Mouse (Mus musculus) heart, postnatal 0 days (tissue): ENCODE data around the gene Gfod1. TPM values are rescaled to one million over a fixed set of nuclear protein-coding genes. Genes with fewer than 3 reads are reported as not detected.
A peak's percentile ranks its signal among the peaks of the same experiment; 100 is the strongest.

ENCODE experiments used
- ATAC-seq: fragments of 200-750 bp; cut with Nextera tagmentation; 2 replicates; pipeline ENCODE4 v1.8.0; 2017; ENCODE audit warnings: low read depth, moderate number of reproducible peaks, moderate library complexity; ENCODE audit not compliant: insufficient read depth
- DNase-seq: peaks from one replicate; pipeline ENCODE4 v3.0.0-alpha.2; 2016; ENCODE audit warnings: low spot score
- H3K27ac ChIP-seq: fragments of 300-500 bp; sonication (generic); 2 replicates; pipeline ENCODE4 v1.5.1; 2014; ENCODE audit warnings: low read depth, mild to moderate bottlenecking
- H3K27me3 ChIP-seq: fragments of 300-500 bp; sonication (generic); 2 replicates; pipeline ENCODE4 v1.6.1; 2014; ENCODE audit warnings: low read length, mixed read lengths; ENCODE audit not compliant: control insufficient read depth, insufficient read depth
- H3K36me3 ChIP-seq: fragments of 300-500 bp; sonication (generic); replicated peaks from 2 replicates; pipeline ENCODE4 v1.6.1; 2014; ENCODE audit warnings: low read length, mixed read lengths; ENCODE audit not compliant: control insufficient read depth, insufficient read depth
- H3K4me1 ChIP-seq: fragments of 300-500 bp; sonication (generic); 2 replicates; pipeline ENCODE4 v1.6.1; 2014; ENCODE audit warnings: antibody characterized with exemption; ENCODE audit not compliant: control insufficient read depth, insufficient read depth
- H3K4me2 ChIP-seq: fragments of 300-500 bp; sonication (generic); 2 replicates; pipeline ENCODE4 v1.6.1; 2014; ENCODE audit warnings: low read depth, mild to moderate bottlenecking, low read length, moderate library complexity
- H3K4me3 ChIP-seq: fragments of 300-500 bp; sonication (generic); 2 replicates; pipeline ENCODE4 v1.5.1; 2014; ENCODE audit warnings: low read depth, low read length
- H3K9ac ChIP-seq: fragments of 300-500 bp; sonication (generic); replicated peaks from 2 replicates; pipeline ENCODE4 v1.6.1; 2014; ENCODE audit warnings: low read depth, low read length, mixed read lengths
- H3K9me3 ChIP-seq: fragments of 300-500 bp; sonication (generic); replicated peaks from 2 replicates; pipeline ENCODE4 v1.6.1; 2016; ENCODE audit warnings: low read length; ENCODE audit not compliant: control insufficient read depth
- CTCF ChIP-seq: IDR thresholded peaks from 2 replicates; pipeline ENCODE4 v1.5.1; 2016; ENCODE audit warnings: antibody characterized with exemption, control low read depth, low read depth
- EP300 ChIP-seq: IDR thresholded peaks from 2 replicates; pipeline ENCODE4 v1.6.1; 2016; ENCODE audit warnings: antibody characterized with exemption, low read depth
- WGBS: fragments of 180-500 bp; shearing (Covaris S2); extraction: QIAGEN DNeasy Blood & Tissue Kit; methylation state at CpG from one replicate; pipeline ENCODE4 v1.1.7; 2014; 5-methylcytosine and 5-hydroxymethylcytosine counted together
- polyA plus RNA-seq: library from polyadenylated mRNA; unstranded; fragments of >200 nt; fragmentation: Nextera tagmentation; extraction: Ambion mirVana; gene quantifications from 2 replicates; pipeline ENCODE4 v1.2.1, GENCODE M21; 2015
- total RNA-seq: library from RNA; depleted of rRNA; stranded (reverse); fragments of >200 nt; gene quantifications from 2 replicates; pipeline ENCODE4 v1.2.3, GENCODE M21; 2014; ENCODE audit warnings: low replicate concordance

Gene Gfod1
- total and polyA plus RNA-seq, 2 experiments from 2014 or later: 2.5 to 20.5 TPM

DNA sequence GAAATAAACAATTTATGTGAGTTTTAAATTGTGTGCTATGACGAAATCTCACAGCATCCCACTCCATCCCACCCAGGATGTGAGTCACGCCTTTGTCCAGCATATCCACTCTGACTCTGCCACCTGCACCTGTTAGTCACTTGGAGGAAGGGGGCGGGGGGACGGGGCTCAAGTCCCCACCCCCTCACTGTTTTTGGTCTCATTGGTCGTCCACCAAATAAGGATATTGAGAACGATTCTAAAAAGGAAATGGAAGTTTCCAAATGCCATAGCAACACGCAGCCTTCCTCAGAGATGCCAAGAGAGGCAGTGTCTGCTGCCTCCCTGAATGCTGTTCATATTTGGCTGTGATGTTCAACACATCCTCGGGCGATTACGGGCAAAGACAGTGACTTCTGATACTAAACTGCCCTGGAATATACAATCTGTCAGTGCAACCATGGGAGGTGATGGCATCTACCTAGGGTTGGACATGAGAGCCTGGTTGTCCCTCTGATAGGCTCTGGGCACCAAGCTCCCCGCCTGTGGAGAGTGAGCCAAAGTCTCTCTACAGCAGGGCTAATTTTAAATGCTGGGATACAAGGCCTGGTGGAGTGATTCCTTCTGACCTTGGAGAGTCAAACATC, 41.7 kb downstream of the Gfod1 start:
- ATAC-seq (peak; percentile 71), DNase-seq (peak; percentile 51)
- Histone ChIP-seq H3K4me3 (no peak overlapping the region), H3K4me1 (peaks cover 28% of the 10 kb centered on the region), H3K36me3 (no peaks in the 10 kb centered on the region), H3K4me2 (no peak overlapping the region), H3K9ac (no peak overlapping the region), H3K27me3 (no peaks in the 10 kb centered on the region), H3K27ac (peak overlapping the region; percentile 84), H3K9me3 (no peaks in the 10 kb centered on the region)
- 60% methylated on average over 11 of the region's 11 CpGs for WGBS
- no peak for TF ChIP-seq CTCF
- TF ChIP-seq EP300: 0 out of 2 replicates have a peak, but pooled peaks have one; percentile 31

DNA sequence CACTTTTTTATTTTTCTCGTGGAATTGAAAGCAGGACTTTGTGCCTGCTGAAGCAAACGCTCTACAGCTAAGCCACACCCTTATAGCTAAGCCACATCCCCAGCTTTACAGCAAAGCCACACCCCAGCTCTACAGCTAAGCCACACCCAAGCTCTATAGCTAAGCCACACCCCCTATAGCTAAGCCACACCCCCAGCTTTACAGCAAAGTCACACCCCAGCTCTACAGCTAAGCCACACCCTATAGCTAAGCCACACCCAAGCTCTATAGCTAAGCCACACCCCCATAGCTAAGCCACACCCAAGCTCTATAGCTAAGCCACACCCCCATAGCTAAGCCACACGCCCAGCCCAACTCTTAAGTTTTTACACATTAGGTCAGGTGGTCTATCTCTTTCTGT, 42.7 kb downstream of the Gfod1 start:
- TF ChIP-seq EP300 (no peak), CTCF (no peak)
- no peak for ATAC-seq
- H3K36me3 ChIP-seq: no peaks in the 10 kb centered on the region
- H3K27ac ChIP-seq: no peak overlapping the region
- no peak overlapping the region for H3K4me2 ChIP-seq
- H3K27me3 ChIP-seq: no peaks in the 10 kb centered on the region
- H3K4me3 ChIP-seq: no peak overlapping the region
- H3K9ac ChIP-seq: no peak overlapping the region
- no peak for DNase-seq
- H3K4me1 ChIP-seq: peaks cover 28% of the 10 kb centered on the region
- H3K9me3 ChIP-seq: no peaks in the 10 kb centered on the region
- 70% methylated on average over 3 of the region's 3 CpGs for WGBS

DNA sequence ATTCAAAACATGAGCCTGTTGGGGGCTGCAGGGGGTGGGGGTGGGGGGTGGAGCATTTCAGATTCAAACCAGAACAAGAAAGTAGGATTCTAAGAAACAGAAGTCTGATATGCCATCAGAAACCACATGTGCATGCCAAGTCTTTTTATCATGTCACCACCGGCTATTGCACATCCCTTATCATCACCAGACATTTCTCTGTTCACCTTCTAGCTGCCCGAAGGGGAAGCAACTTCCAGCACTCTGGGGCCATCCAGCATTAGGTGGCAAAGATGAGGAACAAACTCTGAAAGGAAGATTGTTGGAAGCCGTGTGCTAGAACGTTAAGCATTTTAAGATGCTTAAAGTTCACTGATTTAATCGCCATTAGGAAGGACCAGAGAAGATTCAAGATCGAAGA, 43.2 kb downstream of the Gfod1 start:
- TF ChIP-seq CTCF (no peak), EP300 (no peak)
- WGBS: 68% methylated on average over 6 of the region's 6 CpGs
- H3K27me3 ChIP-seq: no peaks in the 10 kb centered on the region
- H3K4me2 ChIP-seq: no peak overlapping the region
- no peak overlapping the region for H3K9ac ChIP-seq
- no peak for ATAC-seq
- H3K36me3 ChIP-seq: no peaks in the 10 kb centered on the region
- no peak overlapping the region for H3K27ac ChIP-seq
- DNase-seq: no peak
- H3K4me1 ChIP-seq: peaks cover 28% of the 10 kb centered on the region
- no peak overlapping the region for H3K4me3 ChIP-seq
- H3K9me3 ChIP-seq: no peaks in the 10 kb centered on the region

DNA sequence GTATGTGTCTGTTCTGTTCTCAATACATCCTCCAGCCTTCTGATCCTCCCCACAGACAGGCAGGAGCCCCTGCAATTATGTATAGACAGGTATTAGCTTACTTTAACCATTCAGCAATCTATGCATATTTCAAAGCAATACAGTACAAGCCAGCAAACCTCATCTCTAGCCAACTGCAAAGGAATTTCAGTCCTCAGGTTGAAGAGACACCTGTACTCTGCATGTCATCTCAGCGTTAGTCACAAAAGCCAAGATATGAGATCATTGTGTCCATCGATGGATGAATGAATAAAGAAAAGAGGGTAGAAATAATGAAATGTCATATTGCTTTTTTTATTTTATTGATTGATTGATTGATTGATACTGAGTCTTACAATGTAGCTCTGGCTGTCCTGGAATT, 47.5 kb downstream of the Gfod1 start:
- no peaks in the 10 kb centered on the region for H3K36me3 ChIP-seq
- no peaks in the 10 kb centered on the region for H3K27me3 ChIP-seq
- H3K4me3 ChIP-seq: no peak overlapping the region
- no peak overlapping the region for H3K4me2 ChIP-seq
- no peak overlapping the region for H3K9ac ChIP-seq
- no peak overlapping the region for H3K27ac ChIP-seq
- 94% methylated on average over 2 of the region's 2 CpGs for WGBS
- H3K4me1 ChIP-seq: peaks cover 15% of the 10 kb centered on the region
- ATAC-seq (no peak), DNase-seq (no peak)
- H3K9me3 ChIP-seq: no peaks in the 10 kb centered on the region
- TF ChIP-seq EP300 (no peak), CTCF (no peak)

DNA sequence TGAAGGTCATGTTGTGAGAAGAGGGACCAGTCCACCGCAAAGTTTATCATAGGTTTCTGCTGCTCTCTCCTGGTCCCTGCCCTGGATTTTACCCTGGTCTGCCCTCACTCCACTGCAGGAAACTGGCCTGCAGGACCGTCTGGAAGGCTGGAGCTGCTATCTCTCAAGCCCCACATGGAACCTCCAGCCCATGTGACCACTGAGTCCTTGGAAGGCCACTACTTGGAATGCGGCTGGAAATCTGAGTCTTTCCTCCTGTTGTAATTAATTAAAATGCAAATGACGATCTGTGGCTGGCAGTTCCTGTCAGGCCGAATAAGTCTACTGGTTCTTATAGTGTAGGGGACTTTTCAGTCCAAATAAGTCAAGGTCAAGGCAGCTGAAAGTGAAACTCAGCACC, 50.4 kb downstream of the Gfod1 start:
- no peak overlapping the region for H3K4me2 ChIP-seq
- no peak overlapping the region for H3K4me3 ChIP-seq
- H3K27me3 ChIP-seq: no peaks in the 10 kb centered on the region
- peaks cover 14% of the 10 kb centered on the region for H3K4me1 ChIP-seq
- DNase-seq (no peak), ATAC-seq (peak; percentile 51)
- no peak for TF ChIP-seq EP300
- no peak for TF ChIP-seq CTCF
- 30% methylated on average over 5 of the region's 5 CpGs for WGBS
- H3K36me3 ChIP-seq: no peaks in the 10 kb centered on the region
- H3K27ac ChIP-seq: peak overlapping the region; percentile 5
- no peak overlapping the region for H3K9ac ChIP-seq
- H3K9me3 ChIP-seq: no peaks in the 10 kb centered on the region
